Mouse (Mus musculus): Measurements from ENCODE around the gene Ap3s2. TPM values are rescaled to one million over a fixed set of nuclear protein-coding genes. Genes with fewer than 3 reads are reported as not detected.

The Ap3s2 gene
- polyA plus RNA-seq, 2 experiments = 23.1 to 27.3 TPM

DNA sequence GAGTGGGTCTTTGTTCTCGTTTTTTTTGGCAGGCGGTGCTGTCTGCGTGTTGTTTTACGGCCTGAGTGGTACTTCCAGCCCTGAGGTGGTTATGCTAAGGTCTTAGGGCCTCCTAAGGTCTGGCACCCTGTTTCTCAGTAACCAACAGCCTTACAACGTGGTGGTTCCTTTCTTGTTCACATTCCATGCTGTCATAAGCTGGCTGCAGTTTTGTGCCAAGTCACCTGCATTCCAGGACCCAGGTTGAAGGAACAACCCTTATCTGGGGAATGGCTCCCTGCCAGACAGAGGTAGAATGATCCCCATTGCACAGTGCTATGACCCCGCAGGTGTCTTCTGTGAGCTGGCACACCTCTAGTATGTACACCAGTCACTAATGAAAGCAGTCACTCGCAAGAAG lies 52.0 kb downstream of the Ap3s2 start:
- WGBS = 52% methylated on average over 7 of the region's 7 CpGs
- peak overlapping the region; percentile 21; the same call in 1 of the 2 replicates for H3K27ac ChIP-seq (replicated peaks; ENCODE audit: low read depth, low read length)

DNA sequence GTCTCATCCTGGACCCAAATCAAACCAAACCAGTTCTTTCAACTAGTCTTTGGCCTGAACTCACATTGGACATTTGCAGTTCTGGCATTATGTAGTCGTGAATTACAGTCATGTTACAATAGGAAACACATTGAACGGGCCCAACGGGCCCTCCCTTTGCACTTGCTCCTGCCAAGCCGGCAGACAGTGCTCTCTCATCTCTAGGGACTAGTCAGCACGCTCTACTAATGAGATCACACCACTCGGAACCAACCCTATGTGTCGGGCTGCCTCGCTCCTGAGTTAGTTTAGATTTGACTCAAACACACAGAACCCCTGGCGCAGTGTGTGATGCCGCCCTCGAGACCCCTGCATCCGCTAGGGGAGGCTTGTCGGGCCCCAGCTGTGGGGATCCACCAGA lies 52.6 kb downstream of the Ap3s2 start:
- Histone ChIP-seq H3K9ac (ENCODE audit: low read depth, low read length, severe bottlenecking) (no peak overlapping the region), H3K4me1 (ENCODE audit: control insufficient read depth, insufficient read depth, low read length) (peaks cover 25% of the 10 kb centered on the region), H3K27ac (replicated peaks; ENCODE audit: low read depth, low read length) (0 out of 2 replicates have a peak overlapping the region, but pooled peaks have one; percentile 21), H3K9me3 (ENCODE audit: control insufficient read depth, low read length) (no peaks in the 10 kb centered on the region), H3K4me3 (replicated peaks; ENCODE audit: low read length) (no peak overlapping the region), H3K4me2 (replicated peaks; ENCODE audit: low read depth, low read length, severe bottlenecking) (no peak overlapping the region), H3K27me3 (ENCODE audit: control insufficient read depth, insufficient read depth, low read length) (no peaks in the 10 kb centered on the region), H3K36me3 (ENCODE audit: control insufficient read depth, insufficient read depth, low read length) (no peaks in the 10 kb centered on the region)
- ATAC-seq (ENCODE audit: low FRiP score, low read depth) = 0 out of 2 replicates have a peak, but pooled peaks have one; percentile 31
- 58% methylated on average over 13 of the region's 13 CpGs for whole genome bisulfite sequencing
- peak; percentile 47 for DNase-seq (ENCODE audit: low spot score)
- TF ChIP-seq POLR2A (IDR thresholded peaks at IDR 0.05; ENCODE audit: borderline replicate concordance, extremely low read depth, insufficient read depth, insufficient read length) = no peak

More for the DNA sequence above, 52.0 kb downstream of the Ap3s2 start:
- ATAC-seq (ENCODE audit: low FRiP score, low read depth) = no peak
- H3K9ac ChIP-seq (ENCODE audit: low read depth, low read length, severe bottlenecking) = no peak overlapping the region
- DNase-seq (ENCODE audit: low spot score) = no peak
- H3K9me3 ChIP-seq (ENCODE audit: control insufficient read depth, low read length) = no peaks in the 10 kb centered on the region
- no peak overlapping the region for H3K4me2 ChIP-seq (replicated peaks; ENCODE audit: low read depth, low read length, severe bottlenecking)
- H3K27me3 ChIP-seq (ENCODE audit: control insufficient read depth, insufficient read depth, low read length) = no peaks in the 10 kb centered on the region
- peaks cover 25% of the 10 kb centered on the region for H3K4me1 ChIP-seq (ENCODE audit: control insufficient read depth, insufficient read depth, low read length)
- no peak for TF ChIP-seq POLR2A (IDR thresholded peaks at IDR 0.05; ENCODE audit: borderline replicate concordance, extremely low read depth, insufficient read depth, insufficient read length)
- no peak overlapping the region for H3K4me3 ChIP-seq (replicated peaks; ENCODE audit: low read length)
- no peaks in the 10 kb centered on the region for H3K36me3 ChIP-seq (ENCODE audit: control insufficient read depth, insufficient read depth, low read length)

DNA sequence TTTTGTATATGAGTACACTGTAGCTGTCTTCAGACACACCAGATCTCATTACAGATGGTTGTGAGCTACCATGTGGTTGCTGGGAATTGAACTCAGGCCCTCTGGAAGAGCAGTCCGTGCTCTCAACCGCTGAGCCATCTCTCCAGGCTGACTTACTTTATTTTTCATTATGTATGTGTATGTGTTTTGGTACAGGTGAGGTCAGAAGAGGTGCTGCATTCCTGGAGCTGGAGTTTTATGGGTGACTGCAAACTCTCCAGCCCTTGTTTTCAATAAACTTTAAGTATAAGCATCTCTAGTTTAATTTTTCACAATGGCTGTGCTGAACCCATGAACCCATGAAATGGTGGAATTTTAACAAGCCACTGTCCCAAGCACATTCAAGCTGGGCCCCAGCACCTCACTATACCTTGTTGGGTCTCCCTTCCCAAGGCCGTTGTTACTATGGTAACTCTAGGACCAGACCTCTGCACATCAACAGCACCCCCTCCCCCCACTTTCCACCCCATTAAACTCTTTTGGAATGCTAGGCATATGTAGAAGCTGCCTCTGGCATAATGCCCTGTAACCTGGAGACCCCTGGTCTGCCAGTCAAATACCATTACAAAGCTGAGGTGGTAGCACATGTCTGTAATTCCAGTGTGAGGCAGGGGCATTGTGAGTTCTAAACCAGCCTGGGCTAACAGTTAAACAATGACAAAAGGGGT lies 54.0 kb downstream of the Ap3s2 start:
- Histone ChIP-seq H3K4me3 (replicated peaks; ENCODE audit: low read length) (no peak overlapping the region), H3K9me3 (ENCODE audit: control insufficient read depth, low read length) (no peaks in the 10 kb centered on the region), H3K9ac (ENCODE audit: low read depth, low read length, severe bottlenecking) (no peak overlapping the region), H3K27me3 (ENCODE audit: control insufficient read depth, insufficient read depth, low read length) (no peaks in the 10 kb centered on the region), H3K4me1 (ENCODE audit: control insufficient read depth, insufficient read depth, low read length) (peaks cover 25% of the 10 kb centered on the region), H3K27ac (replicated peaks; ENCODE audit: low read depth, low read length) (peak overlapping the region; percentile 6; the same call in 1 of the 2 replicates), H3K4me2 (replicated peaks; ENCODE audit: low read depth, low read length, severe bottlenecking) (no peak overlapping the region), H3K36me3 (ENCODE audit: control insufficient read depth, insufficient read depth, low read length) (no peaks in the 10 kb centered on the region)
- no peak for TF ChIP-seq POLR2A (IDR thresholded peaks at IDR 0.05; ENCODE audit: borderline replicate concordance, extremely low read depth, insufficient read depth, insufficient read length)
- 35% methylated on average over 3 of the region's 3 CpGs for WGBS
- ATAC-seq (ENCODE audit: low FRiP score, low read depth) = peak; percentile 84; the same call in 1 of the 2 replicates
- peak; percentile 63 for DNase-seq (ENCODE audit: low spot score)

DNA sequence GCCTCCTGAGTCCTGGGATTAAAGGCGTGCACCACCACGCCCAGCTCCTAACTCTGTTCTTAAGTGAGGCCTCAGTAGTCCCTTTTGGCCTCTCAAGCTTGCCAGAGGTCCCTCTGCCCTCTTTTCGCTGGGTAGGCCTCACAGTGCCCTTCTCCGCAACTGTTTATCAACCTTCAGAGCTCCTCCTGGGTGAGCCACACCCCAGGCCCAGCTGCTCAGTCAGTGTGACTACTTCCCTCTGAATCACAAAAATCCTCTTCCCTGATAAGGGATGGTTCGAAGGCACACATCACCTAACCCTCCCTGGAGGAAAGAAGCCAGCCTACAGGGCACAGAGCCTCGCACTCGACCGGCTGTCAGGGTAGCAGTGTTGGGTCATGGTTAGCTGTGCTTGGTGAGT lies 58.7 kb downstream of the Ap3s2 start:
- H3K4me1 ChIP-seq (ENCODE audit: control insufficient read depth, insufficient read depth, low read length) = peaks cover 24% of the 10 kb centered on the region
- H3K9me3 ChIP-seq (ENCODE audit: control insufficient read depth, low read length) = no peaks in the 10 kb centered on the region
- WGBS = 86% methylated on average over 8 of the region's 8 CpGs
- H3K36me3 ChIP-seq (ENCODE audit: control insufficient read depth, insufficient read depth, low read length) = no peaks in the 10 kb centered on the region
- no peak overlapping the region for H3K4me3 ChIP-seq (replicated peaks; ENCODE audit: low read length)
- ATAC-seq (ENCODE audit: low FRiP score, low read depth) (no peak), DNase-seq (ENCODE audit: low spot score) (no peak)
- no peak overlapping the region for H3K27ac ChIP-seq (replicated peaks; ENCODE audit: low read depth, low read length)
- H3K9ac ChIP-seq (ENCODE audit: low read depth, low read length, severe bottlenecking) = no peak overlapping the region
- no peak for TF ChIP-seq POLR2A (IDR thresholded peaks at IDR 0.05; ENCODE audit: borderline replicate concordance, extremely low read depth, insufficient read depth, insufficient read length)
- no peak overlapping the region for H3K4me2 ChIP-seq (replicated peaks; ENCODE audit: low read depth, low read length, severe bottlenecking)
- no peaks in the 10 kb centered on the region for H3K27me3 ChIP-seq (ENCODE audit: control insufficient read depth, insufficient read depth, low read length)

DNA sequence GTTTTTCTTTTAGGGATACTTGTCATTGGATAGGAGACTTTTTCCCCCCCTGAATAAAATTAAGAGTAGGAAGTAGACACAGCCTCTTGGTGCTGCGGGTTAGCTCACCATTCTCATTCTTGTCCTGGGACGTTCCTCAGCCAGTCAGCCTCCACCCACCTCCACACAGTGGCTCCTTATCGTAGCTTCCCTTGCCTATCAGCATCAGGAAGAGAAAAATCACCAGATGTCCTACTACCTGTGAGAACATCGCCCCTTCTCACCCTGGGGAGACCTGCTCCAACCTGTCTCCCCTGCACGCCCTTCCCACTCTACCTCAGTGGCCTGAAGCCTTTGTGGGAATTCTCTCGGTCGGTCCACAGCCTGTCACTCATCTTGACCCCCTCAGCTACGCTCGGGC lies 59.6 kb downstream of the Ap3s2 start, which contains the start of gene Anpep:
Gene Anpep (minus strand): TSS at position 249 of the 400 bp plus-strand sequence.
- Histone ChIP-seq H3K36me3 (ENCODE audit: control insufficient read depth, insufficient read depth, low read length) (no peaks in the 10 kb centered on the region), H3K4me2 (replicated peaks; ENCODE audit: low read depth, low read length, severe bottlenecking) (no peak within 1 kb of the TSS), H3K4me1 (ENCODE audit: control insufficient read depth, insufficient read depth, low read length) (peaks cover 18% of the 10 kb centered on the region), H3K27me3 (ENCODE audit: control insufficient read depth, insufficient read depth, low read length) (no peaks in the 10 kb centered on the region), H3K4me3 (replicated peaks; ENCODE audit: low read length) (no peak within 1 kb of the TSS), H3K27ac (replicated peaks; ENCODE audit: low read depth, low read length) (no peak within 1 kb of the TSS), H3K9ac (ENCODE audit: low read depth, low read length, severe bottlenecking) (no peak within 1 kb of the TSS), H3K9me3 (ENCODE audit: control insufficient read depth, low read length) (no peaks in the 10 kb centered on the region)
- ATAC-seq (ENCODE audit: low FRiP score, low read depth) (no peak), DNase-seq (ENCODE audit: low spot score) (no peak)
- no peak for TF ChIP-seq POLR2A (IDR thresholded peaks at IDR 0.05; ENCODE audit: borderline replicate concordance, extremely low read depth, insufficient read depth, insufficient read length)
- WGBS = 77% methylated on average over 9 of the region's 9 CpGs
